Mouse (Mus musculus): ENCODE data around the gene Smpdl3b. TPM values are rescaled to one million over a fixed set of nuclear protein-coding genes. Genes with fewer than 3 reads are reported as not detected.
A peak's percentile ranks its signal among the peaks of the same experiment; 100 is the strongest.

The Smpdl3b gene
- total RNA-seq, 1 experiment, result 28.9 TPM

GRCm38 (mm10) chr4:132804331-132804730 is 47.3 kb upstream of the Smpdl3b start:
- TF ChIP-seq MAFK (IDR thresholded peaks at IDR 0.05; ENCODE audit: insufficient read depth, low read depth, low read length) (no peak), CHD2 (IDR thresholded peaks at IDR 0.05; ENCODE audit: low read depth, low read length) (no peak), HCFC1 (IDR thresholded peaks at IDR 0.05; ENCODE audit: borderline replicate concordance, insufficient read depth, low read length) (no peak), ZC3H11A (IDR thresholded peaks at IDR 0.05; ENCODE audit: borderline replicate concordance, low read depth, low read length) (no peak), ZNF384 (IDR thresholded peaks at IDR 0.05; ENCODE audit: low read depth, low read length) (peak; percentile 79; the same call in 1 of the 2 replicates)
- no peak for DNase-seq (ENCODE audit: low read depth, low spot score)
- Histone ChIP-seq H3K9me3 (ENCODE audit: control insufficient read depth, insufficient read depth, low read depth, low read length) (no peaks in the 10 kb centered on the region), H3K4me3 (ENCODE audit: insufficient read depth in 1 of 2, low read depth in 1 of 2, low read length in 2 of 2, poor library complexity in 1 of 2, severe bottlenecking in 1 of 2) (no peak overlapping the region), H3K9ac (ENCODE audit: insufficient read depth, low read depth, low read length, poor library complexity, severe bottlenecking) (no peak overlapping the region), H3K36me3 (ENCODE audit: control insufficient read depth, insufficient read depth, low read length, poor library complexity, severe bottlenecking) (no peaks in the 10 kb centered on the region), H3K27ac (ENCODE audit: insufficient read depth, low read depth, low read length, poor library complexity, severe bottlenecking) (no peak overlapping the region), H3K4me1 (ENCODE audit: control insufficient read depth in 2 of 2, insufficient read depth in 2 of 2, low read length in 2 of 2, poor library complexity in 1 of 2) (peaks cover 4 to 9% of the 10 kb centered on the region in 2 experiments; a peak in 2 of 4 replicates)
- in situ Hi-C loops (cut with MboI; ENCODE audit: low sequenced_read_pairs in 2 of 2, unreplicated experiment in 2 of 2), result no loop called here

- no peak overlapping the region for H3K9ac ChIP-seq (ENCODE audit: insufficient read depth, low read depth, low read length, poor library complexity, severe bottlenecking)
- no peaks in the 10 kb centered on the region for H3K9me3 ChIP-seq (ENCODE audit: control insufficient read depth, insufficient read depth, low read depth, low read length)
- no peak overlapping the region for H3K4me3 ChIP-seq (ENCODE audit: insufficient read depth in 1 of 2, low read depth in 1 of 2, low read length in 2 of 2, poor library complexity in 1 of 2, severe bottlenecking in 1 of 2)
- TF ChIP-seq MAFK (IDR thresholded peaks at IDR 0.05; ENCODE audit: insufficient read depth, low read depth, low read length), result no peak
- no peak for TF ChIP-seq HCFC1 (IDR thresholded peaks at IDR 0.05; ENCODE audit: borderline replicate concordance, insufficient read depth, low read length)
- no peak for TF ChIP-seq ZC3H11A (IDR thresholded peaks at IDR 0.05; ENCODE audit: borderline replicate concordance, low read depth, low read length)
- TF ChIP-seq ZNF384 (IDR thresholded peaks at IDR 0.05; ENCODE audit: low read depth, low read length), result no peak
- no peak for TF ChIP-seq CHD2 (IDR thresholded peaks at IDR 0.05; ENCODE audit: low read depth, low read length)
- H3K27ac ChIP-seq (ENCODE audit: insufficient read depth, low read depth, low read length, poor library complexity, severe bottlenecking), result no peak overlapping the region
- DNase-seq (ENCODE audit: low read depth, low spot score), result no peak
- H3K4me1 ChIP-seq (ENCODE audit: control insufficient read depth in 2 of 2, insufficient read depth in 2 of 2, low read length in 2 of 2, poor library complexity in 1 of 2), result peaks cover 4 to 9% of the 10 kb centered on the region in 2 experiments; a peak in 2 of 4 replicates
- H3K36me3 ChIP-seq (ENCODE audit: control insufficient read depth, insufficient read depth, low read length, poor library complexity, severe bottlenecking), result no peaks in the 10 kb centered on the region
- in situ Hi-C loops (cut with MboI; ENCODE audit: low sequenced_read_pairs in 2 of 2, unreplicated experiment in 2 of 2), result no loop called here
These were observed 46.8 kb upstream of the Smpdl3b start for GRCm38 (mm10) chr4:132803876-132804275.

- no peak overlapping the region for H3K4me3 ChIP-seq (ENCODE audit: insufficient read depth in 1 of 2, low read depth in 1 of 2, low read length in 2 of 2, poor library complexity in 1 of 2, severe bottlenecking in 1 of 2)
- peaks cover 4 to 9% of the 10 kb centered on the region in 2 experiments; a peak in 2 of 4 replicates for H3K4me1 ChIP-seq (ENCODE audit: control insufficient read depth in 2 of 2, insufficient read depth in 2 of 2, low read length in 2 of 2, poor library complexity in 1 of 2)
- in situ Hi-C loops (cut with MboI; ENCODE audit: low sequenced_read_pairs in 2 of 2, unreplicated experiment in 2 of 2), result no loop called here
- TF ChIP-seq HCFC1 (IDR thresholded peaks at IDR 0.05; ENCODE audit: borderline replicate concordance, insufficient read depth, low read length) (no peak), MAFK (IDR thresholded peaks at IDR 0.05; ENCODE audit: insufficient read depth, low read depth, low read length) (0 out of 2 replicates have a peak, but pooled peaks have one; percentile 31), ZNF384 (IDR thresholded peaks at IDR 0.05; ENCODE audit: low read depth, low read length) (peak; percentile 4; the same call in 1 of the 2 replicates), CHD2 (IDR thresholded peaks at IDR 0.05; ENCODE audit: low read depth, low read length) (no peak)
- H3K9me3 ChIP-seq (ENCODE audit: control insufficient read depth, insufficient read depth, low read depth, low read length), result no peaks in the 10 kb centered on the region
- H3K27ac ChIP-seq (ENCODE audit: insufficient read depth, low read depth, low read length, poor library complexity, severe bottlenecking), result no peak overlapping the region
- no peaks in the 10 kb centered on the region for H3K36me3 ChIP-seq (ENCODE audit: control insufficient read depth, insufficient read depth, low read length, poor library complexity, severe bottlenecking)
- H3K9ac ChIP-seq (ENCODE audit: insufficient read depth, low read depth, low read length, poor library complexity, severe bottlenecking), result no peak overlapping the region
- no peak for DNase-seq (ENCODE audit: low read depth, low spot score)
These were observed 46.2 kb upstream of the Smpdl3b start for GRCm38 (mm10) chr4:132803212-132803611.

- no peak for DNase-seq (ENCODE audit: low read depth, low spot score)
- peak overlapping the region; percentile 23 to 64 for H3K4me3 ChIP-seq (ENCODE audit: insufficient read depth in 1 of 2, low read depth in 1 of 2, low read length in 2 of 2, poor library complexity in 1 of 2, severe bottlenecking in 1 of 2)
- peak overlapping the region; percentile 64 for H3K9ac ChIP-seq (ENCODE audit: insufficient read depth, low read depth, low read length, poor library complexity, severe bottlenecking)
- peaks cover 4 to 9% of the 10 kb centered on the region in 2 experiments; a peak in 2 of 4 replicates for H3K4me1 ChIP-seq (ENCODE audit: control insufficient read depth in 2 of 2, insufficient read depth in 2 of 2, low read length in 2 of 2, poor library complexity in 1 of 2)
- TF ChIP-seq ZNF384 (IDR thresholded peaks at IDR 0.05; ENCODE audit: low read depth, low read length), result no peak
- TF ChIP-seq MAFK (IDR thresholded peaks at IDR 0.05; ENCODE audit: insufficient read depth, low read depth, low read length), result no peak
- no peak for TF ChIP-seq CHD2 (IDR thresholded peaks at IDR 0.05; ENCODE audit: low read depth, low read length)
- no peak for TF ChIP-seq HCFC1 (IDR thresholded peaks at IDR 0.05; ENCODE audit: borderline replicate concordance, insufficient read depth, low read length)
- no peak for TF ChIP-seq ZC3H11A (IDR thresholded peaks at IDR 0.05; ENCODE audit: borderline replicate concordance, low read depth, low read length)
- in situ Hi-C loops (cut with MboI; ENCODE audit: low sequenced_read_pairs in 2 of 2, unreplicated experiment in 2 of 2), result no loop called here
- H3K36me3 ChIP-seq (ENCODE audit: control insufficient read depth, insufficient read depth, low read length, poor library complexity, severe bottlenecking), result no peaks in the 10 kb centered on the region
- H3K9me3 ChIP-seq (ENCODE audit: control insufficient read depth, insufficient read depth, low read depth, low read length), result no peaks in the 10 kb centered on the region
- H3K27ac ChIP-seq (ENCODE audit: insufficient read depth, low read depth, low read length, poor library complexity, severe bottlenecking), result peak overlapping the region; percentile 1; the same call in 1 of the 2 replicates
These were observed 45.2 kb upstream of the Smpdl3b start for GRCm38 (mm10) chr4:132802171-132802637.
